Mouse (Mus musculus): ENCODE results near the gene Spns3. TPM values are rescaled to one million over a fixed set of nuclear protein-coding genes. Genes with fewer than 3 reads are reported as not detected.

Spns3 gene
- polyA plus RNA-seq, 1 experiment, result 0.08 TPM

DNA sequence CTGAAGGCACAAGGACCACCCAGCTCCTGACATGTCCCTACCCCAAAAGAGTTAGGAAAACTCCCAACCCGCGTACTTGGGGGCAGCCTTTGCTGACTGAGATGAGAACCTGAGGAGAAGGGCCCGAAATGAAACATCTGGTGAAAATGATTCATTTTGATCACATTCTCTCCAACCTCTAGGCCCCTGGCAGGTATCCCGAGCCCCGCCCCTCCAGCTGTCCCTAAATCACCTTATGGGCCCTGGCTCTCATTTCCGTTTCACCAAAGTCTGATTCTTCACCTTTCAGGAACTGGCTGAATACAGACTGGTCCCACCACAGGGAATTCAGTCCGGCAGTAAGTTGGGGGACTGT is 25.8 kb upstream of the Spns3 start:
- TF ChIP-seq CTCF (IDR thresholded peaks at IDR 0.05; ENCODE audit: borderline replicate concordance, extremely low read depth, insufficient read depth, insufficient read length) (no peak), POLR2A (IDR thresholded peaks at IDR 0.05; ENCODE audit: borderline replicate concordance, extremely low read depth, insufficient read depth, insufficient read length, poor library complexity, severe bottlenecking) (no peak)
- no peak for DNase-seq (ENCODE audit: low read depth)

- DNase-seq (ENCODE audit: low read depth), result peak; percentile 41
- TF ChIP-seq POLR2A (IDR thresholded peaks at IDR 0.05; ENCODE audit: borderline replicate concordance, extremely low read depth, insufficient read depth, insufficient read length, poor library complexity, severe bottlenecking) (no peak), CTCF (IDR thresholded peaks at IDR 0.05; ENCODE audit: borderline replicate concordance, extremely low read depth, insufficient read depth, insufficient read length) (peak; percentile 47; the same call in 1 of the 2 replicates)
Measured at GRCm38 (mm10) chr11:72573819-72574218, 23.5 kb upstream of the Spns3 start.

DNA sequence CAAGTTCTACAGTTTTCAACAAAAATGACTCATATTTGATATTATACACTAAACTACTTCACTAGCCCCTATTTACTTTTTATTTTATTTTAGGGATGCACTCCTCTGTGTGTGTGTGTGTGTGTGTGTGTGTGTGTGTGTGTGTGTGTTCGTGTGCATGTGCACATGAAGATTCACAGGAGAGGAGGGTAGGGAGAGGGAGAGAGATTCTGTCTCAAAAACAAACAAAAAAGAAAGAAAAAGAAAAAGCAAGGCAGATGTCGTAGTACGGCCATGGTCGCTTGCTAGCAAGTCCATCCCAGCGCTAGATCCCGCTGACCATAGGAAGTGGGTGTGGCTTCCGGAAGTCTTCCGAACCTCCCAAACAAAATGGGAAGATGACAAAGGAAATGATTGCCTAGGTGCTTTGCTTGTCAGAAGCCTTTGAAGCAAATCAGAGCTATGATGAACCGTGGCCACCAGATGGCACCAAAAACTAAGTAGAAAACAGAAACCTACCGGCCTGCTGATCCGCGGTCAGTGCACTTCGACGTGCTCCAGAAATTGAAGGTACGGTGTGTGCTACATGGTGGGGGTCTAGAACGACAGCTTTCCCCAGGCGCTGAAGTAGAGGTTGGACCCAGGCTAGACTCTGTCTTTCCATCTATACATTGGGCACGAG is 20.1 kb upstream of the Spns3 start:
- peak; percentile 96 for DNase-seq (ENCODE audit: low read depth)

DNA sequence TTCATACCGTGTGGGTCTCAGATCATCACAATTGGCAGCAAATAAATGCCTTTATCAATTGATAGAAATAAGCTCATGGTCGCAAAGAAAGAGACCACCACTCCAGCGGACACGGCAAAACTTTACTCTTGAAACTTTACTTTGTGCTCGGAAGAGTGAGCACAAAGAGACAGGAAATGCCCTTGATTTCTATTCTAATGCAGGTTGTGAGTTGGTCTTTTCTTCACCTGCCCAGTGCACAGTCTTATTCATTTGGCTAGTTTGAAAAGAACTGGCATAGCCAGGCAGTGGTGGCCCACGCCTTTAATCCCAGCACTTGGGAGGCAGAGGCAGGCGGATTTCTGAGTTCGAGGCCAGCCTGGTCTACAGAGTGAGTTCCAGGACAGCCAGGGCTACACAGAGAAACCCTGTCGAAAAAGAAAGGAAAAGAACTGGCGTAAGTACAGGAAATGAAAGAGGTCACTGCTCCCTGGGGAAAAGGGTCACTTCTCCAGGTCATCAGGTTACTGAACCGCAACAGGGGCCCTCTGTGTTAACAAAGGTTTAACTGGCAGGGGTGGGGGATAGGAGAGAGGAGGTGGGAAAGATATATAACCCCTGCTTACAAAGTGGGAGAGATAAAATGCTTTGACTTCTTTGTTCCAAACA is 19.5 kb upstream of the Spns3 start:
- no peak for DNase-seq (ENCODE audit: low read depth)
- TF ChIP-seq POLR2A (IDR thresholded peaks at IDR 0.05; ENCODE audit: borderline replicate concordance, extremely low read depth, insufficient read depth, insufficient read length, poor library complexity, severe bottlenecking), result no peak
- TF ChIP-seq CTCF (IDR thresholded peaks at IDR 0.05; ENCODE audit: borderline replicate concordance, extremely low read depth, insufficient read depth, insufficient read length), result no peak

More for the DNA sequence above, 20.1 kb upstream of the Spns3 start:
- TF ChIP-seq POLR2A (IDR thresholded peaks at IDR 0.05; ENCODE audit: borderline replicate concordance, extremely low read depth, insufficient read depth, insufficient read length, poor library complexity, severe bottlenecking), result no peak
- peak; percentile 80 for TF ChIP-seq CTCF (IDR thresholded peaks at IDR 0.05; ENCODE audit: borderline replicate concordance, extremely low read depth, insufficient read depth, insufficient read length)

DNA sequence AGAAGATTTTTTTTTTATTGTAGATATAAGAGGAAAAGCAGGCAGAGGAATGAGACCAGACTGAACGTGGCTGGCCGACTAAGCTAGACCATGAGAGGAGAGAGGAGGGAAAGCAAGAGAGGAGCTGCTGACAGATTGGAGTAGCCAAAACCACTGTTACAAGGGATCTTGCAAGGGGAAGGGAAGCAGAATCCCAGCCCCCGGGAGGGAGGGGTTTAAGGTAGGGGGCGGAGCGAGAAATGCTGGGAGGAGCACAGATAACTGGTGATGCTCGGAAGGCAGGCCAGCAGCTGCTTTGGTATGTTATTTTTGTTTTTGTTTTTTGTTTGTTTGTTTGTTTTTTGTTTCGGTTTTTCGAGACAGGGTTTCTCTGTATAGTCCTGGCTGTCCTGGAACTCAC is 18.7 kb upstream of the Spns3 start:
- DNase-seq (ENCODE audit: low read depth), result no peak
- TF ChIP-seq CTCF (IDR thresholded peaks at IDR 0.05; ENCODE audit: borderline replicate concordance, extremely low read depth, insufficient read depth, insufficient read length) (no peak), POLR2A (IDR thresholded peaks at IDR 0.05; ENCODE audit: borderline replicate concordance, extremely low read depth, insufficient read depth, insufficient read length, poor library complexity, severe bottlenecking) (no peak)

GRCm38 (mm10) chr11:72566816-72567338 is 16.6 kb upstream of the Spns3 start:
- DNase-seq (ENCODE audit: low read depth), result no peak
- no peak for TF ChIP-seq CTCF (IDR thresholded peaks at IDR 0.05; ENCODE audit: borderline replicate concordance, extremely low read depth, insufficient read depth, insufficient read length)
- TF ChIP-seq POLR2A (IDR thresholded peaks at IDR 0.05; ENCODE audit: borderline replicate concordance, extremely low read depth, insufficient read depth, insufficient read length, poor library complexity, severe bottlenecking), result no peak

- TF ChIP-seq CTCF (IDR thresholded peaks at IDR 0.05; ENCODE audit: borderline replicate concordance, extremely low read depth, insufficient read depth, insufficient read length) (no peak), POLR2A (IDR thresholded peaks at IDR 0.05; ENCODE audit: borderline replicate concordance, extremely low read depth, insufficient read depth, insufficient read length, poor library complexity, severe bottlenecking) (no peak)
Measured at GRCm38 (mm10) chr11:72566304-72566703, 16.0 kb upstream of the Spns3 start.

DNA sequence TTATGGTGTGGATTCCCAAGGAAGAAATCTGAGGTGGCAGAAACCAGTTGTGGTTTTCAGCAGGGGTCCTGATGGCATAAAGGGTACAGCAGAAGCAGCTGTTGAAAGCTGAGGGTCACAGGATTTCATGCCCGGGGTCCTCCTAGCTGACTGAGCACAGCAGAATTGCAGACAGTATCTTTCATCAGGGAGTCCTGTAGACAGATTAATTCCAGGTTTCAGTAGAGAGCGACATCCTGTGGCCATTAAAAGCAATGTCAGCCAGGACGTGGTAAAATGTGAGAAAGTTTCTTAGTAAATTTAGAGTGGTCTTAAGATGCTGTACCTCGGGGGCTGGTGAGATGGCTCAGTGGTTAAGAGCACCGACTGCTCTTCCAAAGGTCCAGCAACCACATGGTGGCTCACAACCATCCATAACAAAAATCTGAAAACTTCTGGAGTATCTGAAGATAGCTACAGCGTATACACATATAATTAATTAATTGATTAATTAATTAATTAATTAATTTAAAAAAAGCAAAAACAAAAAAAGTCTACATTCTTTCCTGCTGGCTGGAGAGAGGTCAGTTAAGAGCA is 14.0 kb upstream of the Spns3 start:
- DNase-seq (ENCODE audit: low read depth), result peak; percentile 85

More at GRCm38 (mm10) chr11:72566304-72566703, 16.0 kb upstream of the Spns3 start:
- DNase-seq (ENCODE audit: low read depth), result no peak

DNA sequence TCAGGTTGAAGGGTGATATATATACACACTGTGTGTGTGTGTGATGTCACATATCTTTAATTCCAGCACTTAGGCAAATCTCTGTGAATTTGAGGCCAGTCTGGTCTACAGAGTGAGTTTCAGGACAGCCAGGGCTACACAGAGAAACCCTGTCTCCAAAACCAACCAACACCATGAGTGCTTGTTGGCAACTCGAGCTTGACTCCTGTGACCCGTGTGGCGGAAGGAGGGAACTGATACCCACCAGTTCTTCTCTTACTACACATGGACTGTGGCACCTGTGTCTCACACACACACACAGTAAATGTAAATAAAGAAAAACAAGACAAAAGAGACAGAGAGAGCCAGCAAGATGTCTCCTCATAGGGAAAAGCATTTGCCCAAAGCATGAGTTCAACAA is 10.4 kb upstream of the Spns3 start:
- no peak for DNase-seq (ENCODE audit: low read depth)
- TF ChIP-seq POLR2A (IDR thresholded peaks at IDR 0.05; ENCODE audit: borderline replicate concordance, extremely low read depth, insufficient read depth, insufficient read length, poor library complexity, severe bottlenecking) (no peak), CTCF (IDR thresholded peaks at IDR 0.05; ENCODE audit: borderline replicate concordance, extremely low read depth, insufficient read depth, insufficient read length) (no peak)

More for the DNA sequence above, 14.0 kb upstream of the Spns3 start:
- TF ChIP-seq POLR2A (IDR thresholded peaks at IDR 0.05; ENCODE audit: borderline replicate concordance, extremely low read depth, insufficient read depth, insufficient read length, poor library complexity, severe bottlenecking) (no peak), CTCF (IDR thresholded peaks at IDR 0.05; ENCODE audit: borderline replicate concordance, extremely low read depth, insufficient read depth, insufficient read length) (peak; percentile 69; the same call in 1 of the 2 replicates)

- TF ChIP-seq CTCF (IDR thresholded peaks at IDR 0.05; ENCODE audit: borderline replicate concordance, extremely low read depth, insufficient read depth, insufficient read length), result no peak
Measured at GRCm38 (mm10) chr11:72558155-72558554, 7.8 kb upstream of the Spns3 start.

DNA sequence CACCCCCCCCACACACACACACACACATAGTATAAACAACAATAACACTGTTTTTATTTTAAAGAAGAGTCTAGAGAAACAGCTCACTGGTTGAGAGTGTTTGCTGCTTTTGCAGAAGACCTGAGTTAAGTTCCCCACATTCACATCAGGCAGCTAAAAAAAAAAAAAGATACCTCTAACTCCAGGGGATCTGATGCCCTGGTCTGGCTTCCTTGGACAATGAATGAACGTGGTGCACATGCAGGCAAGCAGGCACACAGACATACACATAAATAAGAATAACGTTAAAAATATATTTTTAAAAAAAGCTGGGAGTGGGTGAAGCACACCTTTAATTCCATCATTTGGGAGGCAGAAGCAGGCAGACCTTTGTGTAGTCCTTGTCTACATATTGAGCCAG is 6.6 kb upstream of the Spns3 start:
- DNase-seq (ENCODE audit: low read depth), result no peak
- TF ChIP-seq CTCF (IDR thresholded peaks at IDR 0.05; ENCODE audit: borderline replicate concordance, extremely low read depth, insufficient read depth, insufficient read length), result no peak
- TF ChIP-seq POLR2A (IDR thresholded peaks at IDR 0.05; ENCODE audit: borderline replicate concordance, extremely low read depth, insufficient read depth, insufficient read length, poor library complexity, severe bottlenecking), result no peak

More at GRCm38 (mm10) chr11:72558155-72558554, 7.8 kb upstream of the Spns3 start:
- DNase-seq (ENCODE audit: low read depth), result no peak
